In genomic region chr5:31984369-31984961, GRCm38 (mm10) we compare ENCODE assay signal across 10 mouse cellular contexts.
A peak's percentile ranks its signal among the peaks of the same experiment; 100 is the strongest.
DNase-seq lines count a peak whose midpoint lies in the region; ATAC-seq lines count a peak whose summit lies in the region.
"Had no signal": no experiment of that assay in that cellular context is flagged by ENCODE, and none has a peak within 500 bp of the region (broad histone marks: within the 10 kb centered on the region; RNA-seq: fewer than 3 reads in every experiment).

No protein-coding gene starts in this region.

- H3K9ac ChIP-seq in stomach, embryonic 16.5 days (ENCODE audit: low read length), result 0 out of 2 replicates have a peak overlapping the region, but pooled peaks have one; percentile 7
- H3K9ac ChIP-seq: intestine, embryonic 15.5 days; lung, embryonic 14.5 days had no signal

- peak overlapping the region; percentile 67; the same call in 1 of the 2 replicates for H3K27ac ChIP-seq in stomach, embryonic 16.5 days (ENCODE audit: low read length)
- H3K27ac ChIP-seq: intestine, embryonic 15.5 days had no signal

- 74% methylated on average over 13 of the region's 13 CpGs for WGBS in stomach, embryonic 16.5 days

- H3K27me3 ChIP-seq in stomach, embryonic 16.5 days (ENCODE audit: control insufficient read depth, insufficient read depth, low read length), result no peaks in the 10 kb centered on the region
- H3K27me3 ChIP-seq: intestine, embryonic 15.5 days had no signal

- peak; percentile 52 for DNase-seq in adrenal gland, adult 2 months
- DNase-seq in adrenal gland, adult 8-10 months, result no peak
- DNase-seq in left cerebral cortex, adult 11 months (ENCODE audit: low spot score), result peak; percentile 53
- no peak for DNase-seq in left cerebral cortex, postnatal 4 days
- no peak for DNase-seq in kidney, adult 9 months
- no peak for DNase-seq in kidney, postnatal 10 days
- DNase-seq: lung, embryonic 14.5 days had no signal

- H3K9me3 ChIP-seq in stomach, embryonic 16.5 days (replicated peaks; ENCODE audit: control insufficient read depth, low read length), result no peaks in the 10 kb centered on the region
- H3K9me3 ChIP-seq: intestine, embryonic 15.5 days had no signal

- no peaks in the 10 kb centered on the region for H3K36me3 ChIP-seq in stomach, embryonic 16.5 days (ENCODE audit: control insufficient read depth, insufficient read depth, low read length)
- H3K36me3 ChIP-seq: intestine, embryonic 15.5 days had no signal

- peak; percentile 22 to 76; a peak in 3 of 4 replicates for ATAC-seq in hematopoietic stem cell, adult 5-6 weeks (replicated peaks in 1 of 2; ENCODE audit: insufficient read depth in 1 of 2, low FRiP score in 2 of 2, low TSS enrichment in 1 of 2, low read depth in 1 of 2, poor library complexity in 2 of 2, severe bottlenecking in 2 of 2)
- ATAC-seq in stomach, embryonic 16.5 days (ENCODE audit: insufficient read depth, low FRiP score), result peak; percentile 76; the same call in 1 of the 2 replicates
- ATAC-seq: intestine, embryonic 15.5 days had no signal

- intact Hi-C loops in left cerebral cortex, postnatal 4 days (cut with DNase I), result no loop called here

- no peak overlapping the region for H3K4me2 ChIP-seq in stomach, embryonic 16.5 days (ENCODE audit: low read depth, low read length)
- H3K4me2 ChIP-seq: intestine, embryonic 15.5 days; lung, embryonic 14.5 days had no signal

- H3K4me3 ChIP-seq in stomach, embryonic 16.5 days (replicated peaks; ENCODE audit: low read length), result no peak overlapping the region
- H3K4me3 ChIP-seq: intestine, embryonic 15.5 days had no signal

- 0 out of 2 replicates have a peak, but pooled peaks cover 3% of the 10 kb centered on the region for H3K4me1 ChIP-seq in stomach, embryonic 16.5 days (ENCODE audit: control insufficient read depth, insufficient read depth, low read length)
- H3K4me1 ChIP-seq: intestine, embryonic 15.5 days had no signal

Comparison
In these comparisons a context has a peak if more than half of its experiments do, and no peak if none do; other contexts are left out.
1. DNase-seq: peak in adrenal gland, adult 2 months (single experiment) and left cerebral cortex, adult 11 months (single experiment); none in adrenal gland, adult 8-10 months (single experiment), left cerebral cortex, postnatal 4 days (single experiment), kidney, adult 9 months (single experiment) and kidney, postnatal 10 days (single experiment).